Mouse (Mus musculus) heart, adult 2 months (tissue): Measurements from ENCODE around the gene Gnas.

Experiments
- CTCF ChIP-seq: fragments of 200-600 bp; IDR thresholded peaks from 2 replicates; pipeline ENCODE4 v1.8.1; 2022; ENCODE audit warnings: antibody characterized with exemption, mild to moderate bottlenecking, moderate library complexity
- EP300 ChIP-seq: fragments of 200-500 bp; IDR thresholded peaks from 2 replicates; pipeline ENCODE4 v1.6.1; 2011; ENCODE audit warnings: low read depth, low read length, control low read depth; ENCODE audit not compliant: insufficient read depth
- POLR2A ChIP-seq: fragments of 200-500 bp; IDR thresholded peaks from 2 replicates; pipeline ENCODE4 v1.6.1; 2011; ENCODE audit warnings: mild to moderate bottlenecking, low read depth, low read length, control low read depth; ENCODE audit not compliant: insufficient read depth

- TF ChIP-seq POLR2A, result no peak
- TF ChIP-seq CTCF, result no peak
- no peak for TF ChIP-seq EP300
Measured at GRCm38 (mm10) chr2:174358516-174358915, 74.4 kb downstream of the Gnas start.
